Mouse (Mus musculus) liver, adult 2 months (tissue): ENCODE results near the gene Htra1. TPM values are rescaled to one million over a fixed set of nuclear protein-coding genes. Genes with fewer than 3 reads are reported as not detected.

Source experiments
- DNase-seq: peaks from one replicate; pipeline ENCODE4 v3.0.0-alpha.2; 2011; ENCODE audit warnings: low read depth, low spot score; ENCODE audit errors: extremely low read depth
- H3K27ac ChIP-seq: fragments of 200-500 bp; replicated peaks from 2 replicates; pipeline ENCODE4 v1.5.1; 2012; ENCODE audit warnings: low read depth, mild to moderate bottlenecking, control low read depth, inconsistent platforms, low read length; ENCODE audit not compliant: insufficient read depth
- H3K27me3 ChIP-seq: fragments of 200-500 bp; 2 replicates; pipeline ENCODE4 v1.6.1; 2012; ENCODE audit warnings: mild to moderate bottlenecking, moderate library complexity, low read length, inconsistent platforms; ENCODE audit not compliant: control insufficient read depth, insufficient read depth
- H3K36me3 ChIP-seq: fragments of 200-500 bp; 2 replicates; pipeline ENCODE4 v1.6.1; 2012; ENCODE audit warnings: low read length, inconsistent platforms; ENCODE audit not compliant: control insufficient read depth, insufficient read depth
- H3K4me1 ChIP-seq: fragments of 200-500 bp; 2 replicates; pipeline ENCODE4 v1.6.1; 2011; ENCODE audit warnings: low read length; ENCODE audit not compliant: control insufficient read depth, insufficient read depth
- H3K4me3 ChIP-seq: fragments of 200-500 bp; 2 replicates; pipeline ENCODE4 v1.5.1; 2011; ENCODE audit warnings: low read depth, mild to moderate bottlenecking, control low read depth, low read length, moderate library complexity; ENCODE audit not compliant: insufficient read depth
- H3K79me2 ChIP-seq: fragments of 200-500 bp; 2 replicates; pipeline ENCODE4 v1.6.1; 2012; ENCODE audit warnings: inconsistent platforms, mild to moderate bottlenecking, low read length, moderate library complexity; ENCODE audit not compliant: control insufficient read depth, insufficient read depth
- H3K9ac ChIP-seq: fragments of 200-500 bp; 2 replicates; pipeline ENCODE4 v1.6.1; 2012; ENCODE audit warnings: low read depth, mild to moderate bottlenecking, control low read depth, inconsistent platforms, low read length
- CTCF ChIP-seq: fragments of 200-500 bp; IDR thresholded peaks from 2 replicates; pipeline ENCODE4 v1.5.1; 2011; ENCODE audit warnings: low read depth, low read length, control low read depth
- POLR2A ChIP-seq: fragments of 200-500 bp; IDR thresholded peaks from 2 replicates; pipeline ENCODE4 v1.6.1; 2011; ENCODE audit warnings: low read length, control low read depth; ENCODE audit not compliant: insufficient read depth; ENCODE audit errors: extremely low read depth
- WGBS: fragments of 180-500 bp; shearing (Covaris S2); methylation state at CpG from one replicate; pipeline ENCODE4 v1.1.7; 2018; 5-methylcytosine and 5-hydroxymethylcytosine counted together
- polyA plus RNA-seq: library from polyadenylated mRNA; depleted of rRNA; stranded (reverse); fragments of >200 nt; gene quantifications from 2 replicates; pipeline ENCODE4 v1.2.3, GENCODE M21; 2012
- total RNA-seq: library from RNA; depleted of rRNA; stranded (reverse); fragments of >200 nt; gene quantifications from 2 replicates; pipeline ENCODE4 v1.2.3, GENCODE M21; 2014

The Htra1 gene
- total and polyA plus RNA-seq, 2 experiments = 2.6 to 3.2 TPM

DNA sequence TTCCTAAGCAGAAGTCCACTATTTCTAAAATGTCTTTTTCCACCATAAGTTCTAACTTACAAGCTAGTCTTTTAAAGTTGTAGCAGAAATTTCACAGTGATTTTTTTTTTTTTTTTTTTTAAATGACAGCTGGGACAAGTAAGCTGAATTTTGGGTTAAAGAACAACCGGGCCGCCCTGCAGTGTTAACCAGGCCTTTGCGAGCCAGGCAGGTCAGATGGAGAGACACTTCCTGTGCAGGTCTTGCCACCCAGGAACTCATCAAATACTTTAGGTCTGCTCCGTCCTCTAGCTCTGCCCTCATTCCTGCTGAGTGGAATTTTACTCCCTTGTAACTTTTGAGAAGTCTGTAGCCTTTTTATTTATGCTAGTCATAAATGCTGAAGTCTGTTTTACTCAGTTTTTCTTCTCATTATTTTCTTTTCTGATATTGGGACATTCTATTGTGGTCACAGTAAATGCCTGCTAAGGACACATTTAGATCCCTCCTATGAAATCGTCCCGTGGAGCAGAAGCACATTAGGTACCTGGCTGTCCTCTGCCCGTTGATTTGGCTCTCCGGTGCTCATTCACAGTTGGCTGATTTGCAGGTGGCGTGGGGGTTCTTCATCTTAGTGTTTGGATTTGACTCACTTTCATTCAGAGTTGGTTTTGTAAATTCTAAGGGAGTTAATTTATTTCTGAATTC is 40.8 kb upstream of the Htra1 start:
- Histone ChIP-seq H3K27ac (no peak overlapping the region), H3K27me3 (no peaks in the 10 kb centered on the region), H3K4me3 (no peak overlapping the region), H3K9ac (no peak overlapping the region), H3K36me3 (peaks cover 9% of the 10 kb centered on the region; the same call in 1 of the 2 replicates), H3K4me1 (no peaks in the 10 kb centered on the region), H3K79me2 (no peaks in the 10 kb centered on the region)
- TF ChIP-seq CTCF = no peak
- TF ChIP-seq POLR2A = no peak
- no peak for DNase-seq
- WGBS = 87% methylated on average over 9 of the region's 9 CpGs

DNA sequence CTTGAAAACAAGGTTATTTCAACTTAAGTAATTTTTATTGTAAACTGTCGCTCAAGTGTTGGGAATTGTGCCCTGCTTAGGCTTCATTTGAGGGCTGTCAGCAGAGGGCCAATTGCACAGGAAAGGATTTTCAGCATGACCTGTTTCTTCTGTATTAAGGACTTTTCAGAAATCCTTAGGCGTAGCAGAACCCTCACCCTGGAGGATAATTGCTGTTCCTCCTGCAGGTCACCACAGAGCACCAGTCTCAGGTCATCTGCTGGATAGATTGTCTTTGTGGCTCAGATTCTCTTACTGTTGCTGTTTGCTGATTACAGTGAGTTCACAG is 40.3 kb upstream of the Htra1 start:
- WGBS = 95% methylated on average over 2 of the region's 2 CpGs
- Histone ChIP-seq H3K27ac (no peak overlapping the region), H3K79me2 (no peaks in the 10 kb centered on the region), H3K9ac (no peak overlapping the region), H3K36me3 (peaks cover 9% of the 10 kb centered on the region; the same call in 1 of the 2 replicates), H3K4me3 (no peak overlapping the region), H3K4me1 (no peaks in the 10 kb centered on the region), H3K27me3 (no peaks in the 10 kb centered on the region)
- DNase-seq = no peak
- TF ChIP-seq POLR2A (no peak), CTCF (no peak)

DNA sequence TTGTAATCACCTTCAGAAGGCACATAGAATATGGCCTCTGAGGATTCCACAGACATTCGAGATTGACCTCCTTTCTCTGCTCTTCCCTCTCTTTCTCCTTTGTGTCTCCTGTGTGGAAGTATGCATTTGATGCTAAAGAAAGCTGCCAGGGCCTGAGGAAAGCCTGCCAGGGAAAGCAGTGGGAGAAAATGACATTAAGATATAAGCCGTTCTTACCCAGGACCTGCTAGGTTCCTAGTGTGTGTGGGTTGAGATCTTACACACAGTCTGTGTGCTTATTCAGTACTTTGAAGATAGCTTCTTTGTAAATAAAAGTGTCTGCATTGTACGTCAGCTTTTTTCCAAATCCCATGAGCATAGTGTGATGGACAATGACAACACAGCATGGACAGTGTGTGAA is 39.8 kb upstream of the Htra1 start:
- Histone ChIP-seq H3K9ac (no peak overlapping the region), H3K4me3 (no peak overlapping the region), H3K27me3 (no peaks in the 10 kb centered on the region), H3K79me2 (no peaks in the 10 kb centered on the region), H3K4me1 (no peaks in the 10 kb centered on the region), H3K36me3 (peaks cover 13% of the 10 kb centered on the region; the same call in 1 of the 2 replicates), H3K27ac (no peak overlapping the region)
- WGBS = 90% methylated on average over 3 of the region's 3 CpGs
- no peak for DNase-seq
- TF ChIP-seq CTCF (no peak), POLR2A (no peak)

DNA sequence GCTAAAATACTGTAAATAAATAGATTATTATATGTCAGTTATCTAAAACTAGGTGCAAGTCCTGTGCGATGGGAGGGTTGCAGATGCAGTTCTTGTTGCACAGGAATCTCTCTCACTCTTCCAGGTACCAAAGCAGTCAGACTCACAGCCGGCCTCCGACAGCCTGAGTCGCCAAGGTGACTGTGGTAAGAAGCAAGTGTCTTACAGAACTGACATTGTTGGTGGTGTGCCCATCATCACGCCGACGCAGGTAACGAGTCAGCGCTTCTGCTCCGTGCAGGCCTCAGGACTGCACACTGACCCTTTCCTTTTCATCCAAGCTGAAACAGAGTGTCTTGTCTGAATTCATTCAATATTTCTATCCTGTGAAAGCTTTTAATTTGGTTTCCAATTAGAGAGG is 38.7 kb upstream of the Htra1 start:
- peaks cover 17% of the 10 kb centered on the region; the same call in 1 of the 2 replicates for H3K36me3 ChIP-seq
- no peak overlapping the region for H3K4me3 ChIP-seq
- 95% methylated on average over 10 of the region's 10 CpGs for WGBS

DNA sequence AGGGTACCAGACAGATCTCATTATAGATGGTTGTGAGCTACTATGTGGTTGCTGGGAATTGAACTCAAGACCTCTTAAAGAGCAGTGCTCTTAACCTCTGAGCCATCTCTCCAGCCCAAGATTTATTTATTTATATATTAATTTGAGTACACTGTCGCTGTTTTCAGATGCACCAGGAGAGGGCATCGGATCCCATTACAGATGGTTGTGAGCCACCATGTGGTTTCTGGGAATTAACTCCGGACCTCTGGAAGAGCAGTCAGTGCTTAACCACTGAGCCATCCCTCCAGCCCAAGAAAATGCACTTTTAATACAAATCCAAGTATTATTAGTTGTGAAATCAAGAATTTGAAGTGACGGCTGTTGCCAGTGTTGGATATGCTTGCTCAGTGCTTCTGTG is 37.5 kb upstream of the Htra1 start:
- Histone ChIP-seq H3K27me3 (no peaks in the 10 kb centered on the region), H3K27ac (no peak overlapping the region), H3K4me1 (no peaks in the 10 kb centered on the region), H3K9ac (no peak overlapping the region), H3K36me3 (peaks cover 21% of the 10 kb centered on the region; the same call in 1 of the 2 replicates), H3K4me3 (no peak overlapping the region), H3K79me2 (no peaks in the 10 kb centered on the region)
- 86% methylated on average over 4 of the region's 4 CpGs for WGBS
- TF ChIP-seq POLR2A (no peak), CTCF (no peak)
- no peak for DNase-seq

More for the DNA sequence above, 38.7 kb upstream of the Htra1 start:
- Histone ChIP-seq H3K27ac (no peak overlapping the region), H3K79me2 (no peaks in the 10 kb centered on the region), H3K9ac (no peak overlapping the region), H3K4me1 (no peaks in the 10 kb centered on the region), H3K27me3 (no peaks in the 10 kb centered on the region)
- no peak for TF ChIP-seq POLR2A
- TF ChIP-seq CTCF = no peak
- no peak for DNase-seq

DNA sequence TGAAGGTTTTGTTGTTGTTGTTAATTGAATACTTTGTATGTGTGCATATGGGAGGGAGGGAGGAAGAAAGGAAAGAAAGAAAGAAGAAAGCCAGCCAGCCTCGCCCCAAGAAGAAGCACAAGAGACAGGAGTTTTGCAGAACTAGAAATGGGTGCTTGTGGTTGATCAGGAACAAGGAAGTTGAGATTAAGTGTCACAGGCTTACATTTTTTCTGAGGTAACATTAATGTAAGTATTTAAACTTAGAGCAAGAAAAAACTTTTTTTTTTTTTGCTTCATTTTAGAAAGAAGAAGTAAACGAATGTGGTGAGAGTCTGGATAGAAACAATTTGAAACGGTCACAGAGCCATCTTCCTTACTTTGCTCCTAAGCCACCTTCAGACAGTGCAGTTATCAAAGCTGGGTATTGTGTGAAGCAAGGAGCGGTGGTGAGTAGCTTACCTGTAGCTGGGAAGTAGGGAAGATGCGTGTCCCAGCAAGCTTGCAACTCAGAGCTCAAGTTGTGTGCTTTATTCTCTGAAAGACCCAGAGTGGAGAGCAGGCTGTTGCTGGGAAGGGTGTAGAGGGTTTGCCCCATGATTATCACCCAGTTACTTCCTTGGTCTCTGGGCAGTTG is 35.6 kb upstream of the Htra1 start:
- peaks cover 22% of the 10 kb centered on the region; the same call in 1 of the 2 replicates for H3K36me3 ChIP-seq
- 92% methylated on average over 5 of the region's 5 CpGs for WGBS
- H3K27ac ChIP-seq = no peak overlapping the region
- H3K9ac ChIP-seq = no peak overlapping the region
- no peak overlapping the region for H3K4me3 ChIP-seq
- no peaks in the 10 kb centered on the region for H3K27me3 ChIP-seq
- no peaks in the 10 kb centered on the region for H3K79me2 ChIP-seq
- TF ChIP-seq CTCF (no peak), POLR2A (no peak)
- DNase-seq = no peak
- H3K4me1 ChIP-seq = no peaks in the 10 kb centered on the region
